Mouse (Mus musculus) ES-Bruce4 (cell line): ENCODE results near the gene Srgap3.

Experiments
- CTCF ChIP-seq: IDR thresholded peaks from one replicate; pipeline ENCODE4 v1.8.1; 2011; ENCODE audit warnings: low read depth, low read length
- POLR2A ChIP-seq: IDR thresholded peaks from one replicate; pipeline ENCODE4 v1.8.1; 2011; ENCODE audit warnings: low read length; ENCODE audit not compliant: insufficient read depth

GRCm38 (mm10) chr6:112976136-112976535 is 29.1 kb upstream of the Srgap3 start:
- TF ChIP-seq CTCF (no peak), POLR2A (no peak)
